Mouse (Mus musculus) CH12.LX (cell line): Measurements from ENCODE around the gene Usp32.

Experiments used
- CTCF ChIP-seq, 2 experiments: IDR thresholded peaks in 1 of 2; conservative IDR thresholded peaks in 1 of 2; 2 replicates each; pipeline ENCODE4 v1.5.1; 2011 to 2012; ENCODE audit warnings: low read depth in 2 of 2, low read length in 2 of 2, improper control_type of control experiment in 1 of 2, inconsistent platforms in 1 of 2, mild to moderate bottlenecking in 1 of 2, moderate library complexity in 1 of 2
- ELF1 ChIP-seq: IDR thresholded peaks from 2 replicates; pipeline ENCODE4 v1.6.1; 2014; ENCODE audit warnings: low read depth, mild to moderate bottlenecking, inconsistent platforms, low read length, improper control_type of control experiment
- EP300 ChIP-seq: IDR thresholded peaks from 2 replicates; pipeline ENCODE4 v1.6.1; 2011; ENCODE audit warnings: low read length, improper control_type of control experiment
- JUND ChIP-seq: conservative IDR thresholded peaks from 2 replicates; pipeline ENCODE4 v1.6.1; 2011; ENCODE audit warnings: low read depth, low read length, improper control_type of control experiment
- MAFK ChIP-seq: IDR thresholded peaks from 2 replicates; pipeline ENCODE4 v1.6.1; 2011; ENCODE audit warnings: low read length, improper control_type of control experiment; ENCODE audit not compliant: insufficient replicate concordance
- POLR2A ChIP-seq: IDR thresholded peaks from 2 replicates; pipeline ENCODE4 v1.6.1; 2011; ENCODE audit warnings: low read depth, mild to moderate bottlenecking, improper control_type of control experiment, low read length
- RAD21 ChIP-seq: IDR thresholded peaks from 2 replicates; pipeline ENCODE4 v1.6.1; 2011; ENCODE audit warnings: low read depth, mild to moderate bottlenecking, low read length, improper control_type of control experiment, moderate library complexity
- SMC3 ChIP-seq: IDR thresholded peaks from 2 replicates; pipeline ENCODE4 v1.6.1; 2011; ENCODE audit warnings: low read depth, low read length, improper control_type of control experiment

GRCm38 (mm10) chr11:85109957-85110356 lies 30.0 kb downstream of the Usp32 start:
- TF ChIP-seq CTCF (conservative IDR thresholded peaks at IDR 0.05 in 1 of 2, IDR thresholded peaks at IDR 0.05 in 1 of 2; ENCODE audit: low read depth in 2 of 2, low read length in 2 of 2): no peak
- TF ChIP-seq SMC3: no peak
- TF ChIP-seq ELF1: no peak
- no peak for TF ChIP-seq JUND
- no peak for TF ChIP-seq EP300
- TF ChIP-seq MAFK: no peak
- no peak for TF ChIP-seq RAD21
- no peak for TF ChIP-seq POLR2A
